Mouse (Mus musculus) urinary bladder, postnatal 25 days (tissue): ENCODE data around the gene Fam168a.

Experiments used
- DNase-seq: peaks from one replicate; pipeline ENCODE4 v3.0.0; 2022; ENCODE audit warnings: low spot score

The Fam168a gene

GRCm38 (mm10) chr7:100780192-100780591, 73.8 kb downstream of the Fam168a start:
- no peak for DNase-seq

DNA sequence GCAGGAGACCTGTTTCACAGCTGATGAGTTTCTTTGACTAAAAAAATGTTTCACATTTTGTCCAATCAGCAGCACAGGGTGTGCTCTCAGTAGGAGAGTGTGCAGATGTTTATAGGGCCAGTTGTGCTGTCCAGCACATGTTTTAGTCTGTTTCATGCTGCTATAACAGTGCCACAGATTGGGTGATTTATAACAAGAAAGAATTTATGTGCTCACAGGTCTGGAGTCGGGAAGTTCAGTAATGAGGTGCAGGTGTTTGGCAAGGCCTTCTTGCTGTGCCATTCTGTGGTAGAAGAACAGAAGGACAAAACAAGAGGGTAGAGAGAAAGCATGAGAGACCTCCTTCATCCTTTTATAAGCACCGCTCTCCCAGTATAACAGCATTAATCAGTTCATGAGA, 78.2 kb downstream of the Fam168a start:
- no peak for DNase-seq

- no peak for DNase-seq
Observed at GRCm38 (mm10) chr7:100785426-100785825, 79.0 kb downstream of the Fam168a start.

GRCm38 (mm10) chr7:100786078-100786477, 79.6 kb downstream of the Fam168a start:
- no peak for DNase-seq

DNA sequence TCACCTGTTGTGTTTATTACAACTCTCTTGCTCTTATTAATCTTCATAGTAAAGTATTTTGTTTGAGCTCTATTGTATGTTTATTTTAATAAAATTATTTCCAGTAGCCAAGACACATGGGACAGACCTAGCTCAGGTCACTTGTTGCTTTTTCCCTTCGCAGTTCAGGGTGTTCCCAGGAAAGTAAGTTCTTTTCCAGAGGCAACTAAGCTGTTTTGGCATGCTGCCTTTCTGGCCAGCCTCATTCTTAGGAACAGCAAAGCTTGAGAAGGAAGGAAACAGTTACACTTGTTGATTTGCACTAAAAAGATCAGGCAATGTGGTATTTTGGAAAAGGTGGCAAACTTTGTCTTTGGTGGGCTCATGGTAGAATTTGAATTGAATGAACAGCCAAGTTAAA, 81.9 kb downstream of the Fam168a start:
- DNase-seq, result no peak

DNA sequence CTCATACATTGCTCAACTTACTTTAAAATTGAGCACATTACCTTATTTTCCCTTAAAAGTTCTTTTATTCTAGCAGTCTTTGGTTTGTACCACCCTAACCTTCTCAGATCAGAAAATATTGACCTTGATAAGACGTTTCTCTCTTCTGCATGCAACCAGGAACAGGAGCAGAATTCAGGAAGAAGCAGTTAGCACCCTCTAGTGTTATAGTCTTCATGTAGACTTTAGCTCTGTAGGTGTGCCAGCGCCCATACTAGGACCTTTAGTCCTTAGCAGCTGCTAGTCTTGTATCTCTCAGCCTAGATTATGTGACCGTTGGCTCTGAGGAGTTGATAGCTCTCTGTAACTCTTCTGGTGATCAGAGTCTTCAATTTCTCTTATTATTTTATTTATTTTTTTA, 92.4 kb downstream of the Fam168a start:
- no peak for DNase-seq

GRCm38 (mm10) chr7:100805391-100805790, 99.0 kb downstream of the Fam168a start:
- DNase-seq, result no peak

- no peak for DNase-seq
Observed at GRCm38 (mm10) chr7:100811912-100812311, 105.5 kb downstream of the Fam168a start.

DNA sequence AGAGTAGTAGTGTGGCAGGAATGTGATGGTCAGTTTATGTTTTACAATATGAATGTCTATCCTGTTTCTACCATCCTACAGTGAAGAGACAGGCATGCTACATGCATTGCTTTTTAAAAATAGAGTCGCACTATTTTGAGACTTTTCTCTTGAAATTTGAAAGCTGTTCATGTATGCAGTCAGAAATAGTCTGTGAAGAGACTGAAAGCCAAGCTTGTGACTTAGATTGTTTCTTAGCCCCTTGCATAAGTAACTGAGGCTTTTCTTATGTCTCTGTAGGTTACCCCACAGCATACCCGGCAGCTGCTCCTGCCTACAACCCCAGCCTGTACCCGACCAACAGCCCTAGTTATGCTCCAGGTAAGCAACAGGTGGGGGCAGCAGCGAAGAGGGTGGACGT, 106.2 kb downstream of the Fam168a start:
- no peak for DNase-seq

DNA sequence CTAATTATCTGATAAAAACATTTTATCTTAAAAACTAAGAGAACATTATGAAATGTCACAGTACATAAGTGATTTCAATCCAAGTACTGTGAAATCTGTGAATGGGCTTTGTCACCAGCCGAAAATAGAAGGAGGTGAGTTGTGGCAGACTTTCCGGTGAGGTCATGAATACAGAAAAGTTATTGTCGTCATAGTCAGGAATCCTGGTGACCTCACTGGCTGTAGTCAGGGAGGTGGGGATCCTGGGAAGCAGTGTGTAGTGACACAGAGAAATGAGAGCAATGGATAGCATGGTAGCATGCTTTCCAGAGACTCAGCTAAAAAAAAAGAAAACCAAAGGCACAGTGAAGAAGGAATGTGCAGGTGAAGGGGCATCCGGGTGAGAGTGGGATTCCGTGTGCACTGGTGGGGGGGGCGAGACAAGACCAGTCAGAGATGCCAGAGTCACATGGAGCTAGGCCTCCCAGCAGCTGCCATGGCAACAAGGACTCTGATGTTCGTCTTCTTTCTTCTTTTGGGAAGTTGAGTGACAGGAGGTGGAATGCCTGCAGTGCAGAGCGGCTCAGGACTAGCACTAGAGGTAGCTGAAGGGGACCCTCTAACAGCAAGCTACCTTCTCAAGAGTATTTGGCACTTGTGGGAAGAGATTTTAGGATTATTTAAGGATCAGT, 109.6 kb downstream of the Fam168a start:
- no peak for DNase-seq

- no peak for DNase-seq
Observed at GRCm38 (mm10) chr7:100816759-100817441, 110.5 kb downstream of the Fam168a start.

DNA sequence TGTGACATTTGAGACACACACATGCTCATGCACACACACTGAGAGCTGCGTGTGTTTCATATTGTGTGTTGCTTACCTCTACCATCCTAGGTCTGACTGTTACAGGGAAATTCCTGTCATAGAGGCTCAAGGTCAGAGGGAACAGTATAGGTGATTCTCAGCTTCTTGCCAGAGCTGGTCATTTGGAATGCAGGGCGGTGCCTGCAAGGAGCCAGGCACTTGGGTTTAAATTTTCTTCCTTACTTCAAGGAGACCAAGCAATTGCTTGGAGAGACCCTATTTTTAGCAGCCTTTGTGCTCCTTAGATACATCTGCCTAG, 111.0 kb downstream of the Fam168a start:
- no peak for DNase-seq

DNA sequence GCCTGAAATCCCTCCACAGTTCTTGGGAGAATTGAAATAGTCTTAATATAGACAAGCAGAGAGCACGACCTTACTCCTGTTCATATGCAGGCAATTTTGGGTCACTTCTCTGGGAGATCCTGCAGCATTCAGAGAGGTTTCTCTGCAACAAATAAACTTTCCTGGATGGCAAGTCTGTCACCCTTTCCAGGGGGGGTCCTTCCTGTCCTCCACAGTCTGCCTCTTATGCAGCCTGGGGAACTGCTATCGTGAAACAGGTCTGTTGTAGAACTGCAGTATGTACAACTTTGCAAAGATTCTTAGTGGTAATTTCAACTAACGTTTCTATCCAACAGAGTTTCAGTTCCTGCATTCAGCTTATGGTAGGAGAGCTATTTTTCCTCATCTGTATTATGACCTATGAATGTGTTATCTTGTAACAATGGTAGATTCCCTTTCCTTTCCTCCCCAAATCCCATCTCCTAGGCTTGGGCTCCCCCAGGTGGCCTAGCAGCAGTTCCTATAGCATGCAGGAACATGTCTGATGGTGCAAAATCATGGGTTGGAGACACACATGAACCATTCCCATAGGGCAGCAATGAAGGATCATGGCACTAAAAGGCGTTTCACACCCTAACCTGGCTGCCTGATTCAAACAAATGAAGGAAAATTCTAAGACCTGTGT, 112.1 kb downstream of the Fam168a start:
- no peak for DNase-seq

DNA sequence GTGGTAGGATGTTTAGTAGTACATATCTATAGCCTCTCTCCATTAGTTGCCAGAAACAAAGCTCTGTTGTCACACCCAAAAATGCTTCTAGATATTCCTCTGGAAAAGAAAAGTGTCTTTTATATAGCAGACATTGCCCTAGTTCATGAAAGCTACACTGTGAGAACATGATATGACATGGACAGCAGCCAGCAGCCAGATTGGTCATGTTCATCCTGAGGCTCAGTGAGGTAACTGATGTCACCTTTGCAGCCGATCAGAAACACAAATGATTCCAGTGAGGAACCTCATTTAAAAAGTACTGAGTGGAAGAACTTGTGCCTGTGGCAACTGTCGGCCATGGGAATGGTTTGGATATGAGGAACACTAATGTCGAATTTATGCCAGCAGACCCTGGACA, 118.2 kb downstream of the Fam168a start:
- no peak for DNase-seq

DNA sequence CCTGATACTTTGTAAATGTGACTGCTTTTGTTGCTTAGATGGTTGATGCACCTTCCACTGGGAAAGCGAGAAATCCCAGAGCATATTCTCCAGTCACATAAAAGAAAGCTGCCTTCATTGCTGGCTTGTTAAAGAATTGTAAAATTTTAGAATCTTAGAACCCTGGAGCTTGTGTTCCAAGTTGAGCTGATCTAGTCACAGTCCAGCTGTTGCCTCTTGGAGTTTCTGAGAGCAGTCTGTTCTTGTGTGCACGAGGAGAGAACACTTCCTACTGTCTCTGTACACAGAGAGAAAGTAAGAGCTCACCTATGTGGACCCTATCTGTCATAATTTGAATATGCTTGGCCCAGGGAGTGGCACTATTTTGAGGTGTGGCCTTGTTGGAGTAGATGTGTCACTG, 122.1 kb downstream of the Fam168a start:
- no peak for DNase-seq

DNA sequence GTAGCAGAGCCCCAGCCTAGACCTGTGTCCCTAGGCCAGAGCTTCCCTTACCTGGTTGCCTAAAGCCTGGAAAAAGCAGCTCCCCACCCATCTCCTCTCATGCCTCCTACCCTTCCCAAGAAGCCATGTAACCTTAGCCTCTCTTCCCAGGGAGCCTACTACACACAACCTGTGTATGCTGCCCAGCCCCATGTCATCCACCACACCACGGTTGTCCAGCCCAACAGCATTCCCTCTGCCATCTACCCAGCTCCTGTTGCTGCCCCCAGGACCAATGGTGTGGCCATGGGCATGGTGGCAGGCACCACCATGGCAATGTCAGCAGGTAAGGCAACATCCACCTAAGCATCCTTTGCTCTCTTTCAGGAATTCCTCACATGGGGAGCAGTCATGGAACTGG, 127.4 kb downstream of the Fam168a start:
- no peak for DNase-seq

DNA sequence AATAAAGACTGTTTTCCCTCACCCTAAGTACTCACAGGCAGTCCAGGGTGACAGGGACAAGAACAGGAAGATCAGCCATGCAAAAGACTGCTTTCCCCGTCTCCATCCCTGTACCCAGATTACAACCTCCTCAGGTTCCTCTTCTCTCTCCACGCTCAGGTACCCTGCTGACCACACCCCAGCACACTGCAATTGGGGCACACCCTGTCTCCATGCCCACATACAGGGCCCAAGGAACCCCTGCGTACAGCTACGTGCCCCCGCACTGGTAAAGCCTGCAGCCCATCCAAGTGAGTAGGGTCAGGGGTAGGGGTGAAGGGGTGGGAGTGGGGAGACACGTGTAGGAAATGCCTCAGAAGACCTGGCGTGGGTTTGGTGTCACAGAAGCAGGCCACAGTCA, 128.7 kb downstream of the Fam168a start:
- no peak for DNase-seq

GRCm38 (mm10) chr7:100835711-100836110, 129.3 kb downstream of the Fam168a start:
- no peak for DNase-seq

DNA sequence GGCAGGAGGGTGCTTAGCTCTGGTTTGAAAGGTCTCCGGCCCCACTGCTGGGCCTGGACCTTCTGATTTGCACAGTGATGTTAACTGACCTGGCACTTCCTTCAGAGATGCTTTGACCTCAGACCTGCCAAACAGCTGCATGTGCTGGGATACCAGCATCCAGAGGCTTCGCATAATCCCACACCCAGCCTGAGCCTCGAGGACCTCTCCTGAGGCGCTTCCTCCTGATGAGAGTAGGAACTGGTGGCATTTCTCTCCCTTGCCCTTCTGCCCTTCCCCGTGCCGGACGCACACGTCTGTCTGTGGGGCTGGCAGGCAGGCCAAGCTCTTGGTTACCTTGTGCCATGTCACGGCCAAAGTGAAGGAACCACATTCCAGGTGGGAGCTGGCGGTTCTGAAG, 130.2 kb downstream of the Fam168a start:
- DNase-seq, result no peak

- DNase-seq, result no peak
Observed at GRCm38 (mm10) chr7:100837701-100838100, 131.3 kb downstream of the Fam168a start.

- no peak for DNase-seq
Observed at GRCm38 (mm10) chr7:100839632-100840402, 133.4 kb downstream of the Fam168a start.

DNA sequence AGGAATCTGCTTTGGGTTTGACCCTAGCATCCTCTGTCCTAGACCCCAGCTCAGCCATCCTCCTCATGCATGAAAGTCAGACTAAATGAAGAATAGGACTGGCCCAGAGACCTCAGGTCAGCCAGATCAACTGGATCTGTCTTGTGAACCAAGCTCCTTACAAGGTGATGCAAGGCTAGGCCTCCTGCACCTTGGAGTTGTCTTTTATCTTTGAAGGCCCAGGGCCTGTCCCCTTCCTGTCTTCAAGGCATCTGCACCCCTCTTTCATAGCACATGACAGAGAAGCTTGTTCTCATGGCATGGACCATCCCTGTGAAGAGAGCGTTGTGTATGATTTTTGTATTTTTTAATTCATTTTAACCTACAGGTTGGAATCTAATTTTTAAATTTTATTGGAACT, 134.5 kb downstream of the Fam168a start:
- DNase-seq, result no peak

GRCm38 (mm10) chr7:100841608-100842007, 135.2 kb downstream of the Fam168a start:
- DNase-seq, result no peak
